Mouse (Mus musculus): ENCODE measurements at regions not wholly inside any gene's neighbourhood (a gene's known extent, or its start where the extent isn't known, plus 50 kb on each side); places are given as distances from the start of the nearest gene placed in this dataset.

DNA sequence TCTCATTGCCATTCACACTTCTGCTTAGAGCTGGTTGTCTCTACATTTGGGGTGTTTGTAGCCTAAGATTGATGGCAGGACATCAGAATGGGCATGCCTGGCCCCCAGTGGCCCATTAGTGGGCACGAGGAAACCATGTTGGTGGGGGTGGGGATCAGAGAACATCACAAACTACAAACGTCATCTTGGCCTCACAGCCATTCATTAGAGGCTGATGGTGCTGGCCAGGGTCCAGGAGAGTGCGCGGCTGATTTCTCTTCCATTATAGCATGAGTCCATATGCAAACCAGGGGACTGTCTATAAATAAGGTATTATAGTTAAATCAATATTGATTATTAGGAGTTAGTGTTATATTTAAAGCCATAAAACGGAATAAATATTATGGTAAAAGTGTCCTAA lies 67.9 kb downstream of the 3100002H09Rik start:
- H3K9ac ChIP-seq (ENCODE audit: low read length) = no peak overlapping the region
- no peaks in the 10 kb centered on the region for H3K36me3 ChIP-seq (ENCODE audit: control insufficient read depth, insufficient read depth, low read length)
- no peaks in the 10 kb centered on the region for H3K4me1 ChIP-seq (ENCODE audit: control insufficient read depth, insufficient read depth, low read length)
- no peak overlapping the region for H3K4me3 ChIP-seq (ENCODE audit: low read depth, low read length)
- no peaks in the 10 kb centered on the region for H3K9me3 ChIP-seq (ENCODE audit: control insufficient read depth, low read length)
- no peak for DNase-seq (ENCODE audit: low spot score)
- H3K27me3 ChIP-seq (ENCODE audit: control insufficient read depth, insufficient read depth, low read length) = no peaks in the 10 kb centered on the region; the same call in 1 of the 2 replicates
- WGBS = 84% methylated on average over 5 of the region's 5 CpGs
- no peak overlapping the region for H3K27ac ChIP-seq (replicated peaks; ENCODE audit: low read depth, low read length)
- no peak overlapping the region for H3K4me2 ChIP-seq (ENCODE audit: low read depth, severe bottlenecking)
- no peak for ATAC-seq (ENCODE audit: insufficient number of reproducible peaks, low FRiP score, low TSS enrichment, low read depth)

- no peak for DNase-seq (ENCODE audit: low spot score)
- WGBS = 82% methylated on average over 5 of the region's 5 CpGs
- ATAC-seq (ENCODE audit: insufficient number of reproducible peaks, low FRiP score, low TSS enrichment, low read depth) = no peak
Measured at GRCm38 (mm10) chr4:124538471-124538870, 72.1 kb downstream of the 3100002H09Rik start.

DNA sequence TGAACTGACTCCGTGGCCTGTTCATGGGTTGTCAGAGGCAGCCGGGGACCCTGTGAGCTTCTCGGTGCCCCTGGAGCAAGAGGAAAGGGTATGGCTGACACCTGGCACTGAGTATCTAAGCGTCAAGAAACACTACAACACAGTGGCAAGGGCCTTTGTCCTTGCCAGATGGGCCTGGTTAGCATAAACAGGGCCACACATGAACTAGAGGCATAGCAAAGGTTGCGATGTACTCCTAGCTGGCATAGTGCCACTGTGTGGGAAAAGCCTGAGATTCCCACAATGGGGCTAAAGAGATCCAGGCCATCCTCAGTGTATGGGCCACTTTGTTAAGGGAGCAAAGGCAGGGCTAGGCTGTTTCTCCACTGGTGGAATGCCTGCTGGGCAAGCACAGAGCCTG lies 72.9 kb downstream of the 3100002H09Rik start:
- ATAC-seq (ENCODE audit: insufficient number of reproducible peaks, low FRiP score, low TSS enrichment, low read depth) (no peak), DNase-seq (ENCODE audit: low spot score) (no peak)
- WGBS = 89% methylated on average over 5 of the region's 5 CpGs
- Histone ChIP-seq H3K9me3 (ENCODE audit: control insufficient read depth, low read length) (no peaks in the 10 kb centered on the region), H3K9ac (ENCODE audit: low read length) (no peak overlapping the region), H3K4me2 (ENCODE audit: low read depth, severe bottlenecking) (no peak overlapping the region), H3K4me3 (ENCODE audit: low read depth, low read length) (no peak overlapping the region), H3K27ac (replicated peaks; ENCODE audit: low read depth, low read length) (no peak overlapping the region), H3K36me3 (ENCODE audit: control insufficient read depth, insufficient read depth, low read length) (no peaks in the 10 kb centered on the region), H3K4me1 (ENCODE audit: control insufficient read depth, insufficient read depth, low read length) (no peaks in the 10 kb centered on the region), H3K27me3 (ENCODE audit: control insufficient read depth, insufficient read depth, low read length) (no peaks in the 10 kb centered on the region; the same call in 1 of the 2 replicates)

More at GRCm38 (mm10) chr4:124538471-124538870, 72.1 kb downstream of the 3100002H09Rik start:
- Histone ChIP-seq H3K9ac (ENCODE audit: low read length) (no peak overlapping the region), H3K4me3 (ENCODE audit: low read depth, low read length) (no peak overlapping the region), H3K27me3 (ENCODE audit: control insufficient read depth, insufficient read depth, low read length) (no peaks in the 10 kb centered on the region; the same call in 1 of the 2 replicates), H3K4me2 (ENCODE audit: low read depth, severe bottlenecking) (no peak overlapping the region), H3K36me3 (ENCODE audit: control insufficient read depth, insufficient read depth, low read length) (no peaks in the 10 kb centered on the region), H3K27ac (replicated peaks; ENCODE audit: low read depth, low read length) (no peak overlapping the region), H3K9me3 (ENCODE audit: control insufficient read depth, low read length) (no peaks in the 10 kb centered on the region), H3K4me1 (ENCODE audit: control insufficient read depth, insufficient read depth, low read length) (no peaks in the 10 kb centered on the region)

GRCm38 (mm10) chr4:124533614-124534013 lies 77.0 kb downstream of the 3100002H09Rik start:
- Histone ChIP-seq H3K9ac (ENCODE audit: low read length) (no peak overlapping the region), H3K4me3 (ENCODE audit: low read depth, low read length) (no peak overlapping the region), H3K27ac (replicated peaks; ENCODE audit: low read depth, low read length) (no peak overlapping the region), H3K27me3 (ENCODE audit: control insufficient read depth, insufficient read depth, low read length) (no peaks in the 10 kb centered on the region; the same call in 1 of the 2 replicates), H3K4me1 (ENCODE audit: control insufficient read depth, insufficient read depth, low read length) (no peaks in the 10 kb centered on the region), H3K9me3 (ENCODE audit: control insufficient read depth, low read length) (no peaks in the 10 kb centered on the region), H3K36me3 (ENCODE audit: control insufficient read depth, insufficient read depth, low read length) (no peaks in the 10 kb centered on the region), H3K4me2 (ENCODE audit: low read depth, severe bottlenecking) (no peak overlapping the region)
- DNase-seq (ENCODE audit: low spot score) (no peak), ATAC-seq (ENCODE audit: insufficient number of reproducible peaks, low FRiP score, low TSS enrichment, low read depth) (no peak)
- 69% methylated on average over 6 of the region's 6 CpGs for WGBS

- Histone ChIP-seq H3K4me3 (ENCODE audit: low read depth, low read length) (no peak overlapping the region), H3K27ac (replicated peaks; ENCODE audit: low read depth, low read length) (no peak overlapping the region), H3K9me3 (ENCODE audit: control insufficient read depth, low read length) (no peaks in the 10 kb centered on the region), H3K27me3 (ENCODE audit: control insufficient read depth, insufficient read depth, low read length) (no peaks in the 10 kb centered on the region), H3K36me3 (ENCODE audit: control insufficient read depth, insufficient read depth, low read length) (no peaks in the 10 kb centered on the region), H3K9ac (ENCODE audit: low read length) (no peak overlapping the region), H3K4me1 (ENCODE audit: control insufficient read depth, insufficient read depth, low read length) (peaks cover 2% of the 10 kb centered on the region; the same call in 1 of the 2 replicates), H3K4me2 (ENCODE audit: low read depth, severe bottlenecking) (no peak overlapping the region)
- ATAC-seq (ENCODE audit: insufficient number of reproducible peaks, low FRiP score, low TSS enrichment, low read depth) = no peak
- no peak for DNase-seq (ENCODE audit: low spot score)
- WGBS = 68% methylated on average over 9 of the region's 9 CpGs
Measured at GRCm38 (mm10) chr4:124530596-124530995, 80.0 kb downstream of the 3100002H09Rik start.

DNA sequence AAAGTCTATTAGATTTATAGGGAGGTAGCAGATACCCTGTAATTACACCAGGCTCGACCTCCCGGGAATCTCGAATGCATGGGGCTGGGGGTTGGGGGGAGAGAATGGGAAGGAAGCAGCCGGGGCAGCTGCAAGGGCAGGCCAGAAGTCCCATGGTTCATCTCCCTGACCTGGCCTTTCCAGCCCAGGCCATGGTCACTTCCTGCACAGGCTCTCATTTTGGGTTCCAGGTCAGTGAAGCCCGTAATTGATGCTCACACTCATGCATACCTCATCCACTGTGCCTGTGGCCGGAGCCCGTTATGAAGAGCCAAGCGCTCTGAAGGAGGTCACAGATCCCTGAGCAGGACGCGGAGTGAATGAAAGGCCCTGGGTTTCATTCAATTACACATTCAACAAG lies 83.8 kb downstream of the 3100002H09Rik start:
- no peaks in the 10 kb centered on the region for H3K36me3 ChIP-seq (ENCODE audit: control insufficient read depth, insufficient read depth, low read length)
- 0 out of 2 replicates have a peak, but pooled peaks cover 7% of the 10 kb centered on the region for H3K27me3 ChIP-seq (ENCODE audit: control insufficient read depth, insufficient read depth, low read length)
- H3K4me3 ChIP-seq (ENCODE audit: low read depth, low read length) = no peak overlapping the region
- DNase-seq (ENCODE audit: low spot score) (peak; percentile 27), ATAC-seq (ENCODE audit: insufficient number of reproducible peaks, low FRiP score, low TSS enrichment, low read depth) (no peak)
- peaks cover 2% of the 10 kb centered on the region; the same call in 1 of the 2 replicates for H3K4me1 ChIP-seq (ENCODE audit: control insufficient read depth, insufficient read depth, low read length)
- WGBS = 29% methylated on average over 10 of the region's 10 CpGs
- no peak overlapping the region for H3K9ac ChIP-seq (ENCODE audit: low read length)
- H3K9me3 ChIP-seq (ENCODE audit: control insufficient read depth, low read length) = no peaks in the 10 kb centered on the region
- H3K4me2 ChIP-seq (ENCODE audit: low read depth, severe bottlenecking) = no peak overlapping the region
- no peak overlapping the region for H3K27ac ChIP-seq (replicated peaks; ENCODE audit: low read depth, low read length)

GRCm38 (mm10) chr4:124526362-124526761 lies 84.2 kb downstream of the 3100002H09Rik start:
- H3K27me3 ChIP-seq (ENCODE audit: control insufficient read depth, insufficient read depth, low read length) = 0 out of 2 replicates have a peak, but pooled peaks cover 7% of the 10 kb centered on the region
- H3K27ac ChIP-seq (replicated peaks; ENCODE audit: low read depth, low read length) = no peak overlapping the region
- no peak overlapping the region for H3K9ac ChIP-seq (ENCODE audit: low read length)
- DNase-seq (ENCODE audit: low spot score) (peak; percentile 31), ATAC-seq (ENCODE audit: insufficient number of reproducible peaks, low FRiP score, low TSS enrichment, low read depth) (no peak)
- H3K4me1 ChIP-seq (ENCODE audit: control insufficient read depth, insufficient read depth, low read length) = peaks cover 2% of the 10 kb centered on the region; the same call in 1 of the 2 replicates
- no peaks in the 10 kb centered on the region for H3K36me3 ChIP-seq (ENCODE audit: control insufficient read depth, insufficient read depth, low read length)
- 11% methylated on average over 9 of the region's 9 CpGs for WGBS
- H3K4me3 ChIP-seq (ENCODE audit: low read depth, low read length) = no peak overlapping the region
- no peak overlapping the region for H3K4me2 ChIP-seq (ENCODE audit: low read depth, severe bottlenecking)
- no peaks in the 10 kb centered on the region for H3K9me3 ChIP-seq (ENCODE audit: control insufficient read depth, low read length)

- ATAC-seq (ENCODE audit: insufficient number of reproducible peaks, low FRiP score, low TSS enrichment, low read depth) (no peak), DNase-seq (ENCODE audit: low spot score) (no peak)
- H3K36me3 ChIP-seq (ENCODE audit: control insufficient read depth, insufficient read depth, low read length) = no peaks in the 10 kb centered on the region
- H3K4me2 ChIP-seq (ENCODE audit: low read depth, severe bottlenecking) = no peak overlapping the region
- H3K4me1 ChIP-seq (ENCODE audit: control insufficient read depth, insufficient read depth, low read length) = no peaks in the 10 kb centered on the region
- H3K9me3 ChIP-seq (ENCODE audit: control insufficient read depth, low read length) = no peaks in the 10 kb centered on the region
- no peak overlapping the region for H3K4me3 ChIP-seq (ENCODE audit: low read depth, low read length)
- peaks cover 8% of the 10 kb centered on the region; the same call in 1 of the 2 replicates for H3K27me3 ChIP-seq (ENCODE audit: control insufficient read depth, insufficient read depth, low read length)
- no peak overlapping the region for H3K9ac ChIP-seq (ENCODE audit: low read length)
- H3K27ac ChIP-seq (replicated peaks; ENCODE audit: low read depth, low read length) = no peak overlapping the region
- WGBS = 64% methylated on average over 9 of the region's 9 CpGs
Measured at GRCm38 (mm10) chr4:124520309-124520708, 90.3 kb downstream of the 3100002H09Rik start.

GRCm38 (mm10) chr4:124511761-124512160 lies 98.8 kb downstream of the 3100002H09Rik start:
- Histone ChIP-seq H3K27me3 (ENCODE audit: control insufficient read depth, insufficient read depth, low read length) (peaks cover 2% of the 10 kb centered on the region; the same call in 1 of the 2 replicates), H3K36me3 (ENCODE audit: control insufficient read depth, insufficient read depth, low read length) (no peaks in the 10 kb centered on the region), H3K4me3 (ENCODE audit: low read depth, low read length) (no peak overlapping the region), H3K9ac (ENCODE audit: low read length) (no peak overlapping the region), H3K4me1 (ENCODE audit: control insufficient read depth, insufficient read depth, low read length) (0 out of 2 replicates have a peak, but pooled peaks cover 3% of the 10 kb centered on the region), H3K27ac (replicated peaks; ENCODE audit: low read depth, low read length) (no peak overlapping the region), H3K4me2 (ENCODE audit: low read depth, severe bottlenecking) (no peak overlapping the region), H3K9me3 (ENCODE audit: control insufficient read depth, low read length) (no peaks in the 10 kb centered on the region)
- DNase-seq (ENCODE audit: low spot score) (no peak), ATAC-seq (ENCODE audit: insufficient number of reproducible peaks, low FRiP score, low TSS enrichment, low read depth) (no peak)
- WGBS = 59% methylated on average over 16 of the region's 16 CpGs

All from limb, embryonic 11.5 days (tissue).